Mouse (Mus musculus): ENCODE measurements around the gene Cbfa2t3. TPM values are rescaled to one million over a fixed set of nuclear protein-coding genes. Genes with fewer than 3 reads are reported as not detected.

The Cbfa2t3 gene
- 4.0 and 16.8 TPM in 2 replicates for total RNA-seq (2015; ENCODE audit: low replicate concordance)
- total RNA-seq (2017; ENCODE audit: low replicate concordance): 1.5 and 7.6 TPM in 2 replicates

DNA sequence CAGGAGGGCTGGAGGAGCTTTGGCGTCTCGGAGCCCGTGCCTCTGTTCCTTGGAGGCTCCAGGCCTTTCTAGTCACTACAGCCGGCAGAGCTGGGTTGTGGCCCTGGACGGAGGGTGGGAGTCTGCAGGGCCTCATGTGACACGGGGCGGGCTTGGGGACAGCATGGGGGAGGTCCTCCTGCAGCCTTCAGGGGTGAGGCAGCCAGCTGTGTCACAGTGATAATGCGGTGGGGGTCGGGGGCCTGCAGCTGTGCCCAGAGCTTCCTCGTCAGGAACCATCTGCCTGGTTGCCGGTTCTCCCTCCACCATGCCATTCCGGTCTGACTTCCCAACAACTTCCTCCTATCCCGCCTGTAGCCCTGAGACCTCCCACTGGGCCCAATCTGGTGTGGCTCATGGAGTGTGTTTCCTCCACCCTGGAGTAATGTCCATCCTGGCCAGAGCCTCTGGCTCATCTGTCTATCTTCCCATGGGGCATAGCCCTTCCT lies at the start of gene Cbfa2t3:
TSS of gene Cbfa2t3 (minus strand) at position 105 of the 488 bp plus-strand sequence.
- ATAC-seq (replicated peaks; ENCODE audit: low FRiP score, poor library complexity, severe bottlenecking): no peak

GRCm38 (mm10) chr8:122747825-122748224 lies 48.9 kb upstream of the Cbfa2t3 start:
- no peak for ATAC-seq (replicated peaks; ENCODE audit: low FRiP score, poor library complexity, severe bottlenecking)

- no peak for ATAC-seq (replicated peaks; ENCODE audit: low FRiP score, poor library complexity, severe bottlenecking)
Observed at GRCm38 (mm10) chr8:122746439-122746838, 47.5 kb upstream of the Cbfa2t3 start.

DNA sequence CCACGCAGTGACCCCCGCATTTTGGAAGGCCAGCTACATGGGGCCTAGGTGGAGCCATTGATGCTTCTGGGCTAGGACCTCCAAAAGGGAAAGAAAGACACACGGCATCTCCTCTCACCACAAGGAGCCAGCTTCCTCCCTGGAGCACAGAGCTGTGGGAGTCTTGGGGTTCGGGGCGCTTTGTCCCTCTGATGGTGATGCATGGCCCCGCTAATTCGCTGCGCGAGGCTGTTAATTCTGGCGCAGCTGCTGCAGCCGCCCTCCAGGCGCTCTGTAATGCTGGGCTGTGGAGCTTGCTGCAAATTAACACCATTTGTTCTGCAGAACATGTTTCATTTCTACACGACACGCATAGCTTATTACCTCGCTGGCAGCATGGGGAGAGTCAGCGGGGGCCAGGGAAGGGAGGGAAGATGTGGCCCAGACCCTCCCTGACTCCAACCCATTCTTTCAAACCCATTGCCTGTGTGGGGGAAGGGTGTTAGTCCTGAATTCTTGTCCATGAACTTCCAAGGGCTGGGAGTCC lies 46.9 kb upstream of the Cbfa2t3 start:
- ATAC-seq (replicated peaks; ENCODE audit: low FRiP score, poor library complexity, severe bottlenecking): no peak

- no peak for ATAC-seq (replicated peaks; ENCODE audit: low FRiP score, poor library complexity, severe bottlenecking)
Observed at GRCm38 (mm10) chr8:122745022-122745749, 46.3 kb upstream of the Cbfa2t3 start.

DNA sequence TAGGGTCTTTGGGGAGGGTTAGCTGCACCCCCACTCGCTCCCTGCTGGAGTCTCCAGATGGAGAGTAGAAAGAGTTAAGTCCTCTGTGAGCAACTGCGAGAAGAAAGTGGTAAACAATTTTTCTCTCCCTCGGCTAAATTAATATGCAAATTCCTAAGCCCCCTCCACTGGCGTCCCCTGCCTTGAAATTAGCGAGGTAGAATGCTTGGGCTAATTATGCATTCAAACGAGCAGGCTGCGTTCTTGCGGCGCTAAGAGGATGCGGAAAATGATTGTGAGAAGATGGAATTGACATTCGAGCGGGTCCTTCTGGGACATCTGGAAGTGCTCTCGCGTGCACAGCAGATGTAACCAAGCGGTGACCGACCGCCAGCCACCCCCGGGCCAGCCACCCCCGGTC lies 43.6 kb upstream of the Cbfa2t3 start:
- ATAC-seq (replicated peaks; ENCODE audit: low FRiP score, poor library complexity, severe bottlenecking): no peak

GRCm38 (mm10) chr8:122739102-122739725 lies 40.3 kb upstream of the Cbfa2t3 start:
- ATAC-seq (replicated peaks; ENCODE audit: low FRiP score, poor library complexity, severe bottlenecking): no peak

DNA sequence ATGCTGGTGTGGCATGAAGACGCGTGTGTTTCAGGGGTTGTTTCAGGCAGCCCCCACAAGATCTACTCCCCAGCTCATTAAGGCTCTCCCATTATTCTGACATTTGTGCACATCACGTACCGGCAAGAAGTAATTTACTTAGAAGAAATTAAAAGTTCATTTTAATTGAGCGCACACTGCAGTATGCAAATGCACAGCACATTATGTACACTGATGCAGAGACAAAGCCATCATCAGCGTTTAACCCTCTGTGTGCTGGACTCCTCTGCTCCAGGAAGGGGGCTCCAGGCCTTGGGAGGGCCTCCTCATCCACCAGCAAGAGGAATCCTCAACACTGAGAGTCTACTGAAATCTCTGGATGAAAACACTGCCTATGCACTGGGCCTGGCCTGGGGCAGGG lies 39.0 kb upstream of the Cbfa2t3 start:
- ATAC-seq (replicated peaks; ENCODE audit: low FRiP score, poor library complexity, severe bottlenecking): no peak

DNA sequence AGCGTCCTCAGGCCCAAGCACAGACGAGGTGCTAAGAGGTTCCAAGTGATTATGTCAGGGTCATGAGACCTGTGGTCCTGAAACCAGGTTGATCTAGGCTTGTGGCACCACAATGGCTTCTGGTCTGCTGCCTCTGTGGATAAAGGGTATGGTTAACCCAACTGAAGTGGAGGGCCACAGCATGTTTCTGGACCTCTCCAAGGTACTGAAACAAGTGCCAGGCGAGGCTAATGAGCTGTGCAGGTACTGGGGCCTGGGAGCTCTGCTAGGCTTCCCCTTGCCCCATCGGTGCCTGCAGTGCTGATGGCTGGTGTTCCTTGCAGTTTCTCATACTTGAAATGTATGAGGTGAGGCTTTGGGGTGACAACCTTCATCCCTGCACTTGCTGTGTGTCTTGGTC lies 38.2 kb upstream of the Cbfa2t3 start:
- ATAC-seq (replicated peaks; ENCODE audit: low FRiP score, poor library complexity, severe bottlenecking): no peak

DNA sequence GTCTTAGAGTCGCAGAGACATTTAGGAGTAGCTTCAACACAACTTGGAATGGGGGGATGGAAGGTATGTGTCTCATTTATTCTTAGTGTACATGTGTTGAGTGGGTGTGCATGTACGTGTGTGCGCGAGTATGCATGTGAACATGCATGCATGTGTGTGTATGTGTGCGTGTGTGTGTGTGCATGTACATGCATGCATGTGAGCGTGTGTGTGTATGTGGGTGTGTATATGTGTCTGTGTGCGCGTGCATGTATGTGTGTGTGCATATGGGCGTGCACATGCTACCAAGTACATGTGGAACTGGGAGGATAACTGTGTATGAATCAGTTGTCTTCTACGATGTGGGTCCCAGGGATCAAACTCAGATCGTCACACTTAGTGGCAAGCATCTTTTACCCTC lies 37.7 kb upstream of the Cbfa2t3 start:
- no peak for ATAC-seq (replicated peaks; ENCODE audit: low FRiP score, poor library complexity, severe bottlenecking)

DNA sequence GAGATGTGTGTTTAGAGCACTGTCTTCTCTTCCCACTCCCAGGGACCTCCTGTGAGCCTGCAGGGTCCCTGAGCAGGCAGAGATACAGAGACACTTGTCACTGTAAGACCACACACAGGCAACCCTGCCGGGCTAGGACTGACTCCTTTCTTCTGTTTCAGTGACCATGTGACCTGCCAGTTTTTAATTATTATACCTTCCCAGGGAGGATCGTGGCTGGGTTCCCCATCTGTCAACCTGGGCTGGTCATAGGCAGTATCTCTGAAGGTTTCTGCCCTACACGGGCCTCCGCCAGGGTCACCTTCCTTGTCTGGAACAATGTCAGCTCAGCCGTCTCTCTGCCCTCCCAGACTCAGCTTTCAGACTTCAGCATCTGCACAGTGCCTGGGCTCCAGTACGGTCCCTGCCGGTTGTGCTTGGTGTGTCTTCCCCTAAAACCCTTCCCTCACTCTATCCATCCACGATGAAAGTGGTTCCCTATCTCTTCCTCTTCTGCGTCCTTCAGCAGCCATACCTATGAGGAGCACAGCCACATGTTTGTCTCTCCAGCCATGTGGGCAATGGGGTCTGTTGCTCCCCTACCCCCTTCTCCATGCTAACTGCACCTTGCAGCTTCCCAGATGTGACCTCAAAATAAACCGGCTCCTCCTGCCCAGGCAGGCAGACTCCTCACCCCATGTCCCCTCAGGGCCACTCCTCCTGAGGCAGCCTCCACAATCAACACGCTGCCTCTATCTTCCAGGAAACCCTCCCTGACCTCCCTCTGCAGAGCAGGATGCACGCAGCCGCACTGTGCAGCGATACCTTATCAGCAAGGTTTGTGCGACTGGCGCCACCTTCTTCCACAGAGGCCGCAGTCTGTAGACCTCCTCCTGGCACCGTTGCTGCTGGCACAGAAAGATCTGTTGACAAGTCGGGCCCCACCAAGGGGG lies 36.9 kb upstream of the Cbfa2t3 start:
- ATAC-seq (replicated peaks; ENCODE audit: low FRiP score, poor library complexity, severe bottlenecking): peak; percentile 76

GRCm38 (mm10) chr8:122735110-122735509 lies 36.2 kb upstream of the Cbfa2t3 start:
- ATAC-seq (replicated peaks; ENCODE audit: low FRiP score, poor library complexity, severe bottlenecking): no peak

GRCm38 (mm10) chr8:122728630-122729029 lies 29.7 kb upstream of the Cbfa2t3 start:
- no peak for ATAC-seq (replicated peaks; ENCODE audit: low FRiP score, poor library complexity, severe bottlenecking)

DNA sequence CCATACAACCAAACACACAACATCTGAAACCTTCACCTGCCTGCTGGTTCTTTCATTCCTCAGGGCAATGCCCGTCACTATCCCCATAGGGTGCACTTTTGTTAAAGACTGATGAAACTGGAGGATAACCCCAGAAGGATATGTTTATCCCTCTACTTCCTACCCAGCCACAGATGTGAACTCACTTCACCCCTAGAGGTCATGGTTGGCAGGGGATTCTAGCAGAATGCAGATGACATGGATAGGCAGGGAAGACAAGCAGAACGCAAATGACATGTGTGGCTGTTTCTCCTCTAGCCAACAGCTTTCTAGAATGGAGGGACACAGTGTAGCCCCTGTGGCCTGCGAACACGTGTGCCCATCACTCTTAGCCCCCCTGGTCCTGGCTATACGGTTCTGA lies 28.5 kb upstream of the Cbfa2t3 start:
- ATAC-seq (replicated peaks; ENCODE audit: low FRiP score, poor library complexity, severe bottlenecking): no peak

GRCm38 (mm10) chr8:122726789-122727188 lies 27.9 kb upstream of the Cbfa2t3 start:
- no peak for ATAC-seq (replicated peaks; ENCODE audit: low FRiP score, poor library complexity, severe bottlenecking)

- ATAC-seq (replicated peaks; ENCODE audit: low FRiP score, poor library complexity, severe bottlenecking): no peak
Observed at GRCm38 (mm10) chr8:122725187-122725586, 26.3 kb upstream of the Cbfa2t3 start.

DNA sequence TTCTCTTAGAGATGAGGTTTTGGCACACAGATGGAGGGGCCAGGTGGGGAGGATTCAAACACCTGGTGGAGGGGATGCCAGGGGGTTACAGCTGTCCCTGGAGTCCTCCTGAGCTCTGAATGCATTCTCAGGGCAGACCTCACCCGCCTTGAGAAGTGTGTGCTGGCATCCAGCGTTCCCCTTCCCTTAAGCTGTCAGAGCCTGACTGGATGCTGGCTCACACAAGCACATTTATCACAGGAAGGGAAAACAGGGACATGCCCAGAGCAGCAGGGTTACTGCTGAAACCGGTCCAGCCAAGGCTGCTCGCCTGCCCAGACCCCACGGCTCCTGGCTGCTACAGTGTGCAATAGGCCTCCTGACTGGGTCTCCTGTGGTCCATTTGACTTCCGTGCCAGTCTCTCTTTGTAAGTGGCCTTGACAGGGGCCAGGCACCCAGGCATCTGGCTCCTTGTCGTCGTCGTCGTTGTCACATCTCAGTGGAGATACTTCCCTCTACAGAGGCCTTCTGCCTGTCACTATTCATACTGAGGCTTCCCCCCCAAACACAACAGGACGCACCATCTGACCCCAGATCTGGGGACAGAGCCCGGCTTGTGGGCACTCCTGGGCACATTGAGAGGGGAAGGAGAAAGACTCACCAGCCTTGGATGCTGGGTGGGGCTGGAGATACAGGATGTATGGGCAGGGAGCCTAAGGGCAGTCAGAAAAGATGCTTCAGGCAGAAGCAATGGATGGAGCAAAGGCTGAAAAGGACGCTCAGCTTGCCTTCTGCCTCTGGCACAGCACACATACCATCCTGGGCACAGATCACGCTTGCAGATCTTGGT lies 22.1 kb upstream of the Cbfa2t3 start:
- peak; percentile 37 for ATAC-seq (replicated peaks; ENCODE audit: low FRiP score, poor library complexity, severe bottlenecking)

GRCm38 (mm10) chr8:122720070-122720729 lies 21.3 kb upstream of the Cbfa2t3 start:
- ATAC-seq (replicated peaks; ENCODE audit: low FRiP score, poor library complexity, severe bottlenecking): peak; percentile 62

All from erythroid progenitor cell, adult 5-6 weeks (primary cell).